Mouse (Mus musculus) thymus, adult 2 months (tissue): ENCODE data around the gene Slc25a43.

Experiments
- CTCF ChIP-seq: fragments of 200-500 bp; IDR thresholded peaks from 2 replicates; pipeline ENCODE4 v1.5.1; 2012; ENCODE audit warnings: mild to moderate bottlenecking, control low read depth, low read length, moderate library complexity, borderline replicate concordance; ENCODE audit not compliant: control insufficient read depth, poor library complexity, insufficient read depth; ENCODE audit errors: extremely low read depth
- POLR2A ChIP-seq: fragments of 200-500 bp; IDR thresholded peaks from 2 replicates; pipeline ENCODE4 v1.6.1; 2012; ENCODE audit warnings: mild to moderate bottlenecking, low read length, control low read depth, moderate library complexity; ENCODE audit not compliant: control insufficient read depth, poor library complexity, insufficient read depth; ENCODE audit errors: extremely low read depth

DNA sequence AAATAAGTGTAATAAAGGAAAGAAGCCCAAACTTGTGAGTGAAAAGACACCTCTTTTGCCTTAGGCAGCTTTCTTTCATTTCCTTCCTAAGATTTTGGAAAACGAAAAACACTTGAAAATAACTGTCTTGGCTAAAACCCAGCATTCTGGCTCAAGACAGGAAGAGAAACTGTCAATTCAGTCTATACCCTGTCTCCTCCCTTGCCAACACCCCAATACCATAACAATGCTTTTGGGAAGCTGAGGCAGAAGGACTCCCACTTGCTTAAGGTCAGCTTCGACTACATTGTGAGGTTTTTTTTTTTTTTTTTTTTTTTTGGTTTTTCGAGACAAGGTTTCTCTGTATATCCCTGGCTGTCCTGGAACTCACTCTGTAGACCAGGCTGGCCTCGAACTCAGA lies 72.0 kb downstream of the Slc25a43 start:
- TF ChIP-seq CTCF (no peak), POLR2A (no peak)
